Mouse (Mus musculus) G1E (cell line): Measurements from ENCODE around the gene Cttnbp2.

Source experiments
- CTCF ChIP-seq: IDR thresholded peaks from 2 replicates; pipeline ENCODE4 v1.5.1; 2012; ENCODE audit warnings: low read depth, low read length, inconsistent platforms, mixed read lengths
- GATA2 ChIP-seq: IDR thresholded peaks from 2 replicates; pipeline ENCODE4 v1.6.1; 2012; ENCODE audit warnings: low read depth, low read length, inconsistent platforms, borderline replicate concordance
- POLR2AphosphoS5 ChIP-seq: IDR thresholded peaks from 2 replicates; pipeline ENCODE4 v1.6.1; 2012; ENCODE audit warnings: low read depth, low read length, inconsistent platforms; ENCODE audit not compliant: insufficient replicate concordance
- TAL1 ChIP-seq: conservative IDR thresholded peaks from 2 replicates; pipeline ENCODE4 v1.6.1; 2012; ENCODE audit warnings: low read depth, low read length, inconsistent platforms, mixed read lengths

DNA sequence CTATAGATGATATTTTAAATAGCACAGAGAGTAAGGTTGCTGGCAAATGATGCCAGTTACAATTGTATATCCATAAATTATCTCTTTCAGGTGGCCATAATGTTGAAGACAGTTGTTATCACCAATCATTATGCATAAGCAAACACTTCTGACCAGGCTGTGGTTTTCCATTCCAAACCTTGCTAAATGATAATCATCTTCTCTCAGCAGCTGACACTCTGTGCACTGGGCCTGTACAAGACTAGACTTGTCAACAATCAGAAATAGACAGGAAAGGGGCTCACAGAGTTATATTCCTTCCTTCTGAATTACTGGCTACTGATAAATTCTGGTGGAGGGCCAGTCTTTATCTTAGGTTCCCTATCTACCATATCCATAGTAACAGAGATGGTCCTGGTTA, 32.1 kb downstream of the Cttnbp2 start:
- TF ChIP-seq CTCF, result no peak
- no peak for TF ChIP-seq TAL1
- TF ChIP-seq POLR2AphosphoS5, result no peak
- no peak for TF ChIP-seq GATA2
